Mouse (Mus musculus): Measurements from ENCODE around the gene Tex14.
"Not testable (repeated sequence)": the region's sequence is repeated elsewhere in the genome, so short reads cannot be mapped to it uniquely, and the experiment has no call there.

The Tex14 gene

DNA sequence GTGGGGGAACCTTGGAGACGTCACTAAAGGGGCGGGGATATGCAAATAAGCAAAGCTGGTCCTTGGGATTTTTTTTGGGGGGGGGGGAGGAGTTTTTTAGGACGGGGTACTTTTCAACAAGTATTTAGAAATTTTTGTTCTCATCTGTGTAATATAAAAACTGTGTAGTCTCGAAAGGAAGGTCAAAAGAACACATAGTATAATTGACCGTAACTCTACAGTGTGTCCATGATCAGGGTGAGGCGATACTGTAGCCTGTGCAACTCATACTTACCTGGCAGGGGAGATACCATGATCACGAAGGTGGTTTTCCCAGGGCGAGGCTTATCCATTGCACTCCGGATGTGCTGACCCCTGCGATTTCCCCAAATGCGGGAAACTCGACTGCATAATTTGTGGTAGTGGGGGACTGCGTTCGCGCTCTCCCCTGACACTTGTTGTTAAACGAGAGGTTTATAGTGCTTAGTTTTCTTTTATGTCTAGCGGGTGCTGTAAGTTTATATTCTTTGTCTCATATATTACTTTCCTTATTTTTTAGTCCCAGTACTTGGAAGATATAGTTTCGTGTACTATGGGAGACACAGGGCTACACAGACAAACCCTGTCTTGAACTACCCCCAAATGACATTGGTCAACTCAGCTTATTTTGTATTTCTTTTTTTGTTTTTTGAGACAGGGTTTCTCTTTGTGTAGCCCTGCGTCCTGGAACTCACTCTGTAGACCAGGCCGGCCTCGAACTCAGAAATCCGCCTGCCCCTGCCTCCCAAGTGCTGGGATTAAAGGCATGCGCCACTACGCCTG lies 21.8 kb downstream of the Tex14 start:
- DNase-seq (ENCODE audit: extremely low spot score, low spot score) = peak; percentile 65

DNA sequence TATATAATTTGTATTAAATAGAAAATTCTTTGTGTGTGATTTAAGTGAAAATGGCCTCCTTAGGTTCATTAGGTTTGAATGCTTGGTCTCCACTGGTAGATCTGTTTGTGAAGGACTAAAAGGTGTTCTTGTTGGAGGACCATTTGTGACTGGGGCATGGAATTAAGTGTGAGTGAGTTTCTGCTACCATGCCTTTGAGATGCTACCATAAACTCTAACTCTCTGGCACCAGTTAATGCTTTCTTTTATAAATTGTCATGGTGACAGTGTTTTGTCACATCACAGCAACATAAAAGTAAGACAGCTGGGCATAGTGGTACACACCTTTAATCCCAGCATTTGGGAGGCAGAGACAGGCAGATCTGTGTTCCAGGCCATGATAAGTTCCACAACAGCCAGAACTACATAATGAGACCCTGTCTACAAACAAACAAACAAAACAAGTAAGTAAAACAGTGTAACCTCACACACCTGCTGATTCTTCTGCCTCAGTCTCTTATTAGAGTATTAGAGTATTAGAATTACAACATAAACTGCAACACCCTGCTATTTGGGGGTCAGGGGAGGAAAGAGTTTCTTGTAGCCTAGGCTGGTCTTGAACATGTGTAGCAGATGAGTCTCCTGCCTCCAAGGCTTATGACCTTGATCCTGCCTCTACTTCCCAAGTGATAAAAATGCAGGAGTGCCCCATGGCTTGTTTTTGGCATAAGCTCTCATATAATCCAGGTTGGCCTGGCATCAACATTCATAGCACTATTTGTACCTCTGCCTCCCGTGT lies 22.6 kb downstream of the Tex14 start:
- DNase-seq (ENCODE audit: extremely low spot score, low spot score) = no peak

DNA sequence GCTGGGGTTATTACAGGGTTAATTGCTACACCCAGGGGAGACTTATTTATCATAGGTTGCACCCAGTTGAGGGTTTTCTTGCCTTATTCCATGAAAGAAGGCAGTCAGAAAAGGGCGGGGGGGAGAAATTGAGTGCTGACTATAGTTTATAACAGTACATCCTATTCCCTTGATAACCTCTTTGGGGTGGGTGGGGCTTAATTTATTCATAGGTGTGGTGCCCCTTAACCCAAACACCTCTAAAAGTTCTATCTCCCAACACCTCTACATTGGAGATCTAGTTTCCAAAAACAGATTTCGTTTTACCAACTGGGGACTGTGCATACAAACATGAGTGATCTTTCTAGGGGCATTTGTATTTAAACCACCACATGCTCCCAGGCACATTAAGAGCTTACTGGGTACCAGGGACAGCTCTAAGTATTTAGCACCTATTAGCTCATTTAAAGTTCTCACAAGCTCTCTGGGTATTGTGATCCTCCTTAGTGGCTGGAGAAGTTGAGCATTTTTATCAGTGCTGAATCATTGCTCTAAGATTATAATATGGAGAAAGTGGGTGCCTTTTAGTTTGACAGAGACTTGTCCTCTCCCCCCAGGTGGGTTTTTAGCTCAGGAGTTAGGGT lies 23.3 kb downstream of the Tex14 start:
- DNase-seq (ENCODE audit: extremely low spot score, low spot score) = no peak

DNA sequence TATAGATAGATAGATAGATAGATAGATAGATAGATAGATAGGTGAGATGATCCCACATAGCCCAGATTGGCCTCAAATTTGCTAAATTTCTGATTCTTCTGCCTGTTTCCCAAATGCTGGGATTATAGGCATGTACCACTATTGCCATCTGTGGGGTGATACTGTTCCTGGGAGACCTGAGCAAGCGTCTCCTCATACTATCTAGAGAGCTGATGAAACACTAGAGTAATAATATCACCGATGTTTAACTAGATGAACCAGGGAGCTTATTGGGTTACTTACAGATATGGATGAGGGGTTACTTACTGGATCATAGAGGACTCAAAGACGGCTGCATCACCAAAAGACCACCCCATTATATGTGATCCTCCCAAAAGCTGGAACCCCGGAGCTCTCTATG lies 24.5 kb downstream of the Tex14 start:
- no peak for DNase-seq (ENCODE audit: extremely low spot score, low spot score)

DNA sequence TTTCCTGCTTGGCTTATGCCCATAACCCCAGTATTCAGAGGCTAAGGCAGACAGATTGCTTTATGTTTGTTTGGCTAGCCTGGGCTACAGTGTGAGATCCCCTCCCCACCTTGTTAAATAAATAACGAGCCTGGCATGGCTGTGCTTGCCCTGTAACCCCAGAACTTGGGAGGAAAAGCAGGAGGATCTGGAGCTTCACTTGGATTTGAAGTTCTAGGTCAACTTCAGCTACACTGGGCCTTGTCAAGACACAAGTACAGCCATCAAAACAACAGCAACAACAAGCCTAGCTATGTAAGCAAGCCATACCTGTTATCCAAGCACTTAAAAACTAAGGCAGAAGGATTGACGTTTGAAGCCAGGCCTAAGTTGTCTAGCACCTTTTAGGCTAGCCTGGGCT lies 25.5 kb downstream of the Tex14 start:
- DNase-seq (ENCODE audit: extremely low spot score, low spot score) = no peak

DNA sequence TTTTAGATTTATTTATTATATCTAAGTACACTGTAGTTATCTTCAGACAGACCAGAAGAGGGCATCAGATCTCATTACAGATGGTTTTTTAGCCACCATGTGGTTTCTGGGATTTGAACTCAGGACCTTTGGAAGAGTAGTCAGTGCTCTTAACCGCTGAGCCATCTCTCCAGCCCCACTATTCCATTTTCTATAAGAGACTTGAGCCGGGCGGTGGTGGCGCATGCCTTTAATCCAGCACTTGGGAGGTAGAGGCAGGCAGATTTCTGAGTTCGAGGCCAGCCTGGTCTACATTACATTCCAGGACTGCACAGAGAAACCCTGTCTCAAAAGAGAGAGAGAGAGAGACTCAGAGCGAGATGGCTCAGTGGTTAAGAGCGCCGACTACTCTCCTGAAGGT lies 26.9 kb downstream of the Tex14 start:
- DNase-seq (ENCODE audit: extremely low spot score, low spot score) = not testable (repeated sequence)

DNA sequence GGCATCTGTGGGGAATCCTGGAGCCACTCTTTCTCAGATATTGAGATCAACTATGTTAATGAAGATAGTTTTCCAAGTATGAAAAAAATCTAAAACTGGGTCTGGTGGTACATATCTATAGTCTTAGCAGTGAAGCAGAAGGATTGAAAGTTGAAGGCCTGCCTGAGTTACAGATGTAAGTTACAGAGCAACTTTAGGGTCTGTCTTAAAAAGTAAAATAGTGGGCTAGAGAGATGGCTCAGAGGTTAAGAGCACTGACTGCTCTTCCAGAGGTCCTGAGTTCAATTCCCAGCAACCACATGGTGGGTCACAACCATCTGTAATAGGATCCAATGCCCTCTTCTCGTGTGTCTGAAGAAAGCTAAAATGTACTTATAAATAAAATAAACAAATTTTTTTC lies 27.6 kb downstream of the Tex14 start:
- DNase-seq (ENCODE audit: extremely low spot score, low spot score) = no peak

DNA sequence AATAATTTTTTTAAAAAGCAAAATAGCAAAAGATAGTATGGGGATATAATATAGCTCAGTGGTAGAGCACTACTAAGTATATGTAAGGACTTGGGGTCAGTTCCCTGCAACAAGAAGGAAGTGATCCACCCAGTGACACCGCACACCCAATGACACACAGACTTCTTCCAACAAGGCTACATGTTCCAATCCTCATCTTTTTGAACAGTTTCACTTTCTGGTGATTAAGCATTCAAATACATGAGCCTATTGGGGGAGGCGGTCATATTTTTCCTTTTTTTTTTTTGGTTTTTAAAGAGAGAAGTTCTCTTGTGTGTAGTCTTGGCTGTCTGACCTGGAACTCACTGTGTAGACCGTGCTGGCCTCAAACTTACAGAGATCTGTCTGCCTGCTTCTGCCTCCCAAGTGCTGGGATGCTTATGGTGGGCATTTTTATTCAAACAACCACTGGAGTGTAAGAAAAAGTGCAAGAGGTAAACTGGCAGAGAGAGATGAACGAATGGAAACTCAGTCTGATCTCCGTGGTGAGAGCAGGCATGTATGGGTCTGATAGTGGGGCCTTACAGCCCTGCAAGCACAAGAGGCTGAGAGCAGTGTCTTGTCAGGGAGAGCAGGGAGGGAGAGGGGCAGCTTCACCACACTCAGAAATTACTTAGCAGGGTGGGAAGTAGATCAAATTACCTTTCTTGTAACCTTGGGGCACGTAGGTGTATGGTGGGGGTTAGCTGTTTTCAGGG lies 28.2 kb downstream of the Tex14 start:
- no peak for DNase-seq (ENCODE audit: extremely low spot score, low spot score)

DNA sequence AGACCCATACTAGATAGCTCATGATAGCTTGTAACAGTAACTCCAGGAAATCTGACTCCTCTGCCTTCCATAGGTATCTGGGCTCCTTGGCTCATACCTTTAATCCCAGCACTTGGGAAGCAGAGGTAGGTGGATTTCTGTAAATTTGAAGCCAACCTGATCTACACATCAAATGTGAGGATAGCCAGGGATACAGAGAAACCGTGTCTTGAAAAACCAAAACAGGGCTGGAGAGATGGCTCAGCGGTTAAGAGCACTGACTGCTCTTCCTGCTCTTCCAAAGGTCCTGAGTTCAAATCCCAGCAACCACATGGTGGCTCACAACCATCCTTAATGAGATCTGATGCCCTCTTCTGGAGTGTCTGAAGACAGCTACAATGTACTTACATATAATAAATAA lies 30.2 kb downstream of the Tex14 start:
- DNase-seq (ENCODE audit: extremely low spot score, low spot score) = not testable (repeated sequence)

DNA sequence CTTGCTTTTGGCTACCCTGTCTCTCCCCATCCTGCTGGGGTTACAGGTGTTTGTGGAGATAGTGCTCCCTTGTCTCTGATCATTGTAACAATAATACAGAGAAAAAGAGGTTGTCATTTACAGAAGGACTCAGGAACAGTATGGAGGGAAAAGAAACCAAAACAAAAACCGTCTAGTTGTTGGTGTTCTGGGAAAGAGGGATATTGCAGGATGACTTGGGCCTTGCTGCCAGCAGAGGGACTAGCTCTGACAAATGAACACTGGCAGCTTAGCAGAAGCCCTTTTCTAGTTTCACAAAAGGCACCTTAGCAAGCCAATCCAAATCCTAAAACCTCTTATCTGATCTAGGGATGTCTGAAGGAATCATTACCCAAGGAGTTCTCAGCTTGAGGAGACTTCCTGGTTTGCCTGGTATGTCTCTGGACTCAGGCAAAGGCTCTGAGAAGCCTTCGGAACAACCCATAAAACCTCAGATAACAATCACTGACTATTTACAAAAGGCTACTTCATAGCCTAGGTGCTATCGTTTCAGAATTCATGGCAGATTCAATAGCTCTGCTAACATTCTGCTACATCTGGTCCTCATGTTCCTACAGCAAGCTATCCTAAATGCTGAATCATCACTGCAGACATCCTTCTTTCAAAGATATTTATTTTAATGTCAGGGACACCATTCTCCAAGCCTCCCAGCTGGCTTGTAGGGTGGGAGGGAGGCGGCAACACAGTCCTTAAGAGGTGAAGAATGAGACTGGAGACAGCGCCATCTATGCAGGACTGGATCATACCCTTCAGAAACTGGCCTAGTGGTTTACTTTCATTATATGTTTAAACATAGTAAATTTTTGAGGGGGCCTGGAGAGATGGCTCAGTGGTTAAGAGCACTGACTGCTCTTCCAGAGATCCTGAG lies 31.7 kb downstream of the Tex14 start:
- DNase-seq (ENCODE audit: extremely low spot score, low spot score) = no peak

DNA sequence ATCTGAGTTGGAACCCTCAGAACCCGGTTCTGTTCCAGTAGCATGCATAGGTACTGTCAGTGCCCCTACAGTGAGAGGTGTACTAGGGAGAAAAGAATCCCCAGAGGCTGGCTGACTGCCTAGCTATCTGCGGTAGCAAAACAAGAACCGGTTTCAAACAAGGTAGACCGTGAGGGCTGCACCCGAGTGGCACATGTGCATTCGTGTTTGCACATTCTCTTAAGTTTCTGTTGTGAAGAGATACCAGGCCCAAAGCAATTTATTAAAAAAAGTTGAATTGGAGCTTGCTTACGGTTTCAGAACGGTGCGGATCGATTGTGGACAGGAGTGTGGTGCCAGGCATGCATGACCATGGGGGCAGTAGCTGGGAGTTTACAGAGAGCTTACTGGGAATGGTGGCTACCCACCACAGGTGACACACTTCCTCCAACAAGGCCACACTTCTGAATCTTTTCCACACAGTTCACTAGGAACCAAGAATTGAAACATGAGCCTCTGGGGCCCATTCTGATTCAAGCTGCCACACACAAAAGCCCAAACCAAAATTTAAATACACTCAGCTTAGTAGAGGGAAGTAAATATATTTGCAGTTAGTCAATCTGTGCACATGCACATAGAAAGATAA lies 35.0 kb downstream of the Tex14 start:
- no peak for DNase-seq (ENCODE audit: extremely low spot score, low spot score)

DNA sequence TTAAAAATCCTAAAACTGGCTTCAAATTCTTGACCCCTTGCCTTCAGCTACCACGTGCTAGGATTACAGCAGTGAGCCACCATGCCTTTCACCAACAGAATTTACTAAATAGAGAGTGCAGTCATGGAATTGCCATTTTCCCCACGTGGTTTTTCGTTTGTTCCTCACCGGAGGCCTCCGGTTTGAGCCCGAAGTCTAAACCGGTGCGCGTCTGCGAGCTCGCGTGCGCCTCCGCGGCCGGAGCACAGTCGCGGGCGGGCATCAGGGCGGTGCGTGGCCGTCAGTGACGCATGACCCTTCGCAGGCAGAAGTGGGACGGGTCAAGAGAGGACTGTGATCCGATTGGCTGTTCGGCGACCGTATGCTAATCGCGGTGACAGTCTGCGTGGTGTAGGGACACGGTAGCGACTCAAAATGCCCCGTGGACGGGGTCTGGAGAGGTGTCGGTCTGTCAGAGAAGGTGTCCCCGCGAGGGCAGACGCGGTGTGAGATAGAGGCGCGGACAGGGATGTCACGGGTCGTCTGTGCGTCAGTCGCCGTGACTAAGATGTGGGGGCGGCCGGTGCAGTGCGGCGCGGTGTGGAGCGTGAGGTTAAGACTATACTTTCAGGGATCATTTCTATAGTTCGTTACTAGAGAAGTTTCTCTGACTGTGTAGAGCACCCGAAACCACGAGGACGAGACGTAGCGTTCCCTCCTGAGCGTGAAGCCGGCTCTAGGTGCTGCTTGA lies 37.9 kb downstream of the Tex14 start:
- peak; percentile 77 for DNase-seq (ENCODE audit: extremely low spot score, low spot score)

DNA sequence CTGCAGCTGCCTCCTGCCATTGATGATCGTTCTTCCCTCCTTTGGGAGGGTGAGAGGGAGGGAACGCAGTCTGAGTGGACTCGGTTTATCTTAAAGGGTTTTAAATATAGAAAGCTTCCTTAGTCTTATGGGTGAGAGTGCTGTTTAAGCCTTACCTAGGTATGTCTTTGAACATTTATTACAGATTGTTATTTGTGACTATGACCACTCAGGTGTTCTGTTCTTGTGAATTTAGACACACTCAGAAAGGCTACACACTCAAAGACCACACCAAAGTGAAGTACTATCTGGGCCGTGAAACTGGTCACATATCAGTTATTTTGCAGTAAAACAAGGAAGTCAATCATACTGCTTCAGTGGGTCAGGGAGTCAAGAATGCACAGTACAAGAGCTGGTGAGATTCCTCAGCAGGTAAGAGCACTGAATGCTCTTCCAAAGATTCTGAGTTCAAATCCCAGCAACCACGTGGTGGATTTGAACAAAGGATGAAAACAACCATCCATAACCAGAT lies 38.6 kb downstream of the Tex14 start:
- DNase-seq (ENCODE audit: extremely low spot score, low spot score) = peak; percentile 63

DNA sequence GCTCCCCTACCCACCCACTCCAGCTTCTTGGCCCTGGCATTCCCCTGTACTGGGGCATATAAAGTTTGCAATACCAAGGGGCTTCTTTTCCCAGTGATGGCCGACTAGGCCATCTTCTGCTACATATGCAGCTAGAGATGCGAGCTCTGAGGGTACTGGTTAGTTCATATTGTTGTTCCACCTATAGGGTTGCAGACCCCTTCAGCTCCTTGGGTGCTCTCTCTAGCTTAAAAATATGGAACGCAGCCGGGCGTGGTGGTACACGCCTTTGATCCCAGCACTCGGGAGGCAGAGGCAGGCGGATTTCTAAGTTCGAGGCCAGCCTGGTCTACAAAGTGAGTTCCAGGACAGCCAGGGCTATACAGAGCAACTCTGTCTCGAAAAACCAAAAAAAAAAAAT lies 39.2 kb downstream of the Tex14 start:
- not testable (repeated sequence) for DNase-seq (ENCODE audit: extremely low spot score, low spot score)

DNA sequence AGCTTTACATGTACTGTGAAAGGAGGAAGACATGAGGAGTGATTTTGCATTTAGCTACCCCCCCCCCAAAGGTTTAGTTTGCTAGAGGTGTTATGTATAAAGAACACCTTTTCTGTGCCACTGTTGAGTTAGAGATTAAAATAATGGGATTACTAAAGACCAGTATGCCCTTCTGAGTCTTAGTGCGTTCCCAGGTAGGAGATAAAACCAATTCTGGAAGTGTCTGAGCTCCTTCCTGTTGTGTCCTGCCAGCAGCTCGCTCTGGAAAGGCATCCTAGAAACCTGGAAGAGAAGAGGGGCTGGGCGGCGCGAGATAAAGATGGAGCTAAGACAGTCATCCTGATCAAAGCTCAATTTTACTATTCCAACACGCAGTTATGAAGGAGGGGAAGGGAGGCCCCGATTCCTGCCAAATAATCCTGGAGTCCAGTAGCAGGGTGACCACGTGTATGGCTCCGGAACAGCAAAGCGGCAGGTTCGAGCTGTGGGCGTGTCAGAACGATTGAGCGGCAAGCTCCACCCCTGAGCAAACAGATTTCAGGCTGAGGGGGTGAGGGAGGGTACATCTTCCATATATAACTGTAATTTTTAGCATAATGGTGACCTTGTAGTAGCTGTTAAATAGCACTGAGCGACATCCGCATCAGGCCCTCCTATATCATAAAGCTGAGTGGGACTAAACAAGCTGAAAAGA lies 40.0 kb downstream of the Tex14 start:
- DNase-seq (ENCODE audit: extremely low spot score, low spot score) = no peak

DNA sequence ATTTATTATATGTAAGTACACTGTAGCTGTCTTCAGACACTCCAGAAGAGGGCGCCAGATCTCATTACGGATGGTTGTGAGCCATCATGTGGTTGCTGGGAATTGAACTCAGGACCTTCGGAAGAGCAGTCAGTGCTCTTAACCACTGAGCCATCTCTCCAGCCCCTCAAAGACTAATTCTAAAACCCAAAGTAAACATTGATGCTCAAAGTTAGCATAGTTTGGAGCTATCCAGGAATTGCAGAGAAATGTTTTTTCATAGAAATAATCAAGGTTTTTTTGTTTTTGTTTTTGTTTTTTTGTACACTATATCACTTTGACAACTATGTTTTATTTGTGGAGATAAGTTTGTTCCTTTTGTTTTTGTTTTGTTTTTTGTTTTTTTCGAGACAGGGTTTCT lies 40.7 kb downstream of the Tex14 start:
- DNase-seq (ENCODE audit: extremely low spot score, low spot score) = not testable (repeated sequence)

DNA sequence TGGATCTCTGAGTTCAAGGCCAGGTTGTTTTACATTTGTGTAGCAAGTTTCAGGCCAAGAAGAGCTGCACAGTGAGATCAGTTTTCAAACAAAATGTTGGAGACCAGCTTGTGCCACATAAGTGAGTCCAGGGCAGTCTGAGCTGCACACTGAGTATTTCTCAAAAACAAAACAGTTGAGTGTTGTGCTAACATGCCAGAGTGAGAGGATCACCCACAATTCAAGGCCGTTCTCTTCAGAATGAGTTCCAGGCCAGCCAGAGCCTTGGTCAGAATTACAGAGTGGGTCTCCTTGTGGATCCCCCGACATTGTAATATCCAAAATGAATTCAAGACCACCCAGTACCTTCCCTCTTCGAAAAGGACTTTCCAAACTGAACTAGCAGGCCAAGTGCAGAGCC lies 41.3 kb downstream of the Tex14 start:
- no peak for DNase-seq (ENCODE audit: extremely low spot score, low spot score)

DNA sequence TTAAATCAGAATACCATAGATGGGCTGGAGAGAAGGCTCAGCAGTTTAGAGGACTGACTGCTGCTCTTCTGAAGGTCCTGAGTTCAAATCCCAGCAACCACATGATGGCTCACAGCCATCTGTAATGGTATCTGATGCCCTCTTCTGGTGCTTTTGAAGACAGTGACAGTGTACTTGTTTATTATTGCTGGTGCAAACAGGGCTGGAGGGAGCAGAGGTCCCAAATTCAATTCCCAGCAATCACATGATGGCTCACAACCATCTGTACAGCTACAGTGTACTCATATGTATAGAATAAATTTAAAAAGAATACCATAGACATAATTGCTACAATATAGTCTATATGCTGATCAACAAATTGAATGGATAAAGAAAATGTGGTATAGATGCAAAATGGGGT lies 42.6 kb downstream of the Tex14 start:
- no peak for DNase-seq (ENCODE audit: extremely low spot score, low spot score)

DNA sequence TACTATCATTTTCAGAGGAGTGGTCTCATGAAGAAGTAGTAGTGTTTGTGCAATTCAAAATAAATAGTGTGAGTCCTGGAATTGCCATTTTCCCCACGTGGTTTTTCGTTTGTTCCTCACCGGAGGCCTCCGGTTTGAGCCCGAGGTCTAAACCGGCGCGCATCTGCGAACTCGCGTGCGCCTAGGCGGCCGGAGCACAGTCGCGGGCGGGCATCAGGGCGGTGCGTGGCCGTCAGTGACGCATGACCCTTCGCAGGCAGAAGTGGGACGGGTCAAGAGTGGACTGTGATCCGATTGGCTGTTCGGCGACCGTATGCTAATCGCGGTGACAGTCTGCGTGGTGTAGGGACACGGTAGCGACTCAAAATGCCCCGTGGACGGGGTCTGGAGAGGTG lies 43.2 kb downstream of the Tex14 start:
- peak; percentile 78 for DNase-seq (ENCODE audit: extremely low spot score, low spot score)
